Mouse (Mus musculus): Measurements from ENCODE around the gene Scd4. TPM values are rescaled to one million over a fixed set of nuclear protein-coding genes. Genes with fewer than 3 reads are reported as not detected.
"Not testable (repeated sequence)": the region's sequence is repeated elsewhere in the genome, so short reads cannot be mapped to it uniquely, and the experiment has no call there.

The Scd4 gene
- total RNA-seq, 2 experiments from 2014 or later = 0.10 to 0.20 TPM

DNA sequence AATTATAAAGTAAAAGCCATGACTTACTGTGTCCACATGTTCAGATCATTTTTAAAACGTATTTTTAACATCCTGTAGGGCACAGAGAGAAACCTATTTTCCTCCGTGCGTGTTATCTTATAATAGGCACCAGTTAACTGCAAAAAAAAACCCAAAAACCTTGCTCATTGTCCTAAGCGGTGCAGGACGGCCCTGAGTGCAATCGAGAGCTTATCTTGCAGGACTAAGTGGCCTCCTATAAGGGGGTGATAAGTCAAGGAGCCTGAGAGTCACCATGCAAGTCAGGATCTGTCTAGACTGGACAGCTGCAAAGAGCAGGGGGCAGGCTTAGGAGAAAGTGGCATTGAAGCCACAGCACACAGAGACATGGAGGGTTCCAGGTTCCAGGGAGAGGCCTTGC lies 33.0 kb upstream of the Scd4 start:
- intact Hi-C loops (cut with DNase I) = no loop called here
- DNase-seq = no peak

DNA sequence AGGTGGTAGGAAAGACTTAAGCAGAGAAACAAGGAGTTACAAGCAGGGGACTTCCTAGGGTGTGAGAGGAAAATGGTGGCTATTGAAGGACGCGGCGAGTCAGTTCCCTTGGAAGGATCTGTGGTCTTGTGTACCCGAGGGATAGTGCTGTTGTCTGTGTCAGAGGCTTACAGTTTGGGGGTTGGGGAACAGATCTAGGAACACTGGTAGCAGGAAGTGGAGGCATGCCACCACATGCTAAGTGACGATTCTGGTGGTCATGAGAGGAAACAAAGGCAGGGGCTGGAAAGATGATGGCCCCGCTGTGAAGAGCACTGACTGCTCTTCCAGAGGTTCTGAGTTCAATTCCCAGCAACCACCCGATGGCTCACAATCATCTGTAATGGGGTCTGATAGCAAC lies 32.4 kb upstream of the Scd4 start:
- DNase-seq = no peak
- intact Hi-C loops (cut with DNase I) = no loop called here

DNA sequence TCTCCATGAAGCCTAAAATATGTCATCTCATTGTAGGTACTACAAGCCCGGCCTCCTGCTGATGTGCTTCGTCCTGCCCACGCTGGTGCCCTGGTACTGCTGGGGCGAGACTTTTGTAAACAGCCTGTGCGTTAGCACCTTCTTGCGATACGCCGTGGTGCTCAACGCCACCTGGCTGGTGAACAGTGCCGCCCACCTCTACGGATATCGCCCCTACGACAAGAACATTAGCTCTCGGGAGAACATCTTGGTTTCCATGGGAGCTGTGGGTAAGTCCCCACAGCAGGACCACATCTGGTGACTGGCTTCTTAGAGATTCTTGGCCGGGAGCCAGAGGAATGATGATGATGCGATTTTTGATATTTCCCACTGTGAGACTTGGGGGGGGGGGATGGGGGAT lies 31.7 kb upstream of the Scd4 start:
- peak in 1 of 2 experiments; percentile 14 for DNase-seq
- intact Hi-C loops (cut with DNase I) = no loop called here

DNA sequence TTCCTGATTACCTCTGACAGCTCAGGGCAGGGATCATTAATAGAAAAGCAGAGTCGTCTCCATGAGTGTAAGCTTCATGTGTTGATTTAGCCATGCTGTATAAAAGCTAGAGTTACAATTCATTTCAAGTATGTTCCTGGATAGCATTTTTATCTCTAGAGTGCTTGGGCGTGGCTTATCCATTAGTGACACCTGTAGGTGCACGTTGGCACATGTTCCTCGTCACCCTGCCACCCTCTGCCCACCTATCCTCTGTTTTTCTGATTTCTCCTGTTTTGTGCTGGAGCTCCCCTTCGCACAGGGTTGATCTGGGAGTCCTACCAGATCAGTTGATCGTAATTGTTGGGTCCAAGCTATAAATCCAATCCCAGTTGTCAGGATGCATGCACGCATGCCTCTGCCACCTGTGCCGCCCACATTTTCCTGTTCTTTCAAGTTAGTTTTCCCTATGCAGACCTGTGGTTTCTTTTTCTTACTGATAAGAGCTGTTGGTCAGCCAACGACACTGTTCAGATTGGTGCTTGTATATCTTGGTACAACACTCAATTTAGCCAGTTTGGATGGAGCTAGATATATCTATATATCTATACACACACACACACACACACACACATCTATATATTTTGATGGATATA lies 31.1 kb upstream of the Scd4 start:
- intact Hi-C loops (cut with DNase I) = no loop called here
- peak in 1 of 2 experiments; percentile 3 for DNase-seq

DNA sequence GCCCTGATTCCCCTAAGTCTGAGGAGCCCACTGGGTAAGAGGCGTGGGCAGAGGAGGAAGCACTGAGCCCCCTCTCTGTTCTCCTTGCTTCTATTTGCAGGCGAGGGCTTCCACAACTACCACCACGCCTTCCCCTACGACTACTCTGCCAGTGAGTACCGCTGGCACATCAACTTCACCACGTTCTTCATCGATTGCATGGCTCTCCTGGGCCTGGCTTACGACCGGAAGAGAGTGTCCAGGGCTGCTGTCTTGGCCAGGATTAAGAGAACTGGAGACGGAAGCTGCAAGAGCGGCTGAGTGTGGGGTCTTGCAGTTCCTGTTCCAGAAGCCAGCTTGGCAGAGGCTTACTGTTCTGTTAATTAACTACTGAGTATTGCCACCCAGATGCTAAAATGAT lies 30.0 kb upstream of the Scd4 start:
- intact Hi-C loops (cut with DNase I) = no loop called here
- DNase-seq = no peak

DNA sequence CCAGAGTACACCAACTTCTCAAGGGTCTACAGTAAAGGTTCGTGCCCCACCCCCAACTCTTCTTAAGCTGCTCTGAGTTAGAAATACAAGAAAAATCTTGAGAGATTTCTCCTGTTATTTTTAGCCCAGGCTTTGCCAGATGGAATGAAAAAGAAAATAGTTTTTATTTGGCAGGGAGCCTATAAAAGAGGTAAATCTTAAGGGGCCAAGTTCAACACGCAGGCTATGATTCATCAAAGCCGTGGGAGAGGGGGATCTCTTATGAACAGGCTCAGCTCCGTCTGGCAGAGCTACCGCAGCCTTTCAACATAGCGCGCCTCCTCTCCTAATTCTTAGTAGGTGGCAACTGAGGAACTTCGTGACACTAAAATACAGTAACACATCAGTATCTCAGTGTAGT lies 29.4 kb upstream of the Scd4 start:
- intact Hi-C loops (cut with DNase I) = no loop called here
- DNase-seq = no peak

DNA sequence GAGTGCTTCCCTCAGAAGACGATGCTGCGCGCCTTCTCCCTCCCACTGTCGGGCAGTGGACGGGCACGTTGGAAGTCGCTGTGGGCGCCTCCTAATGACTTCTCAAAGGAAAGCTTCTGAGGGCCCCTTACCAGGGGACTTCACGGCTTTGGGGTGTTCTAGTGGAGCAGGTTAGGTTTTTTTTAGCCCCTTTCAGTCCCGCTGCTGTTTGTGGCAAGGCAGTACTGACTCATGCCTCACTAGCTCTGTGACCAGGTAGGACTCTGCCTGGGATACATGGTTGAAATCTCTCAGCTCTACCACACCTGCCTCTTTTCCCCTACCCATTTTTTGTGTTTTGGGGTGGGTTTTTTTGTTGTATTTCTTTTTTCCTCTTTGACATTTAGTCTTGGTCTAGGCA lies 28.5 kb upstream of the Scd4 start:
- intact Hi-C loops (cut with DNase I) = no loop called here
- no peak for DNase-seq

DNA sequence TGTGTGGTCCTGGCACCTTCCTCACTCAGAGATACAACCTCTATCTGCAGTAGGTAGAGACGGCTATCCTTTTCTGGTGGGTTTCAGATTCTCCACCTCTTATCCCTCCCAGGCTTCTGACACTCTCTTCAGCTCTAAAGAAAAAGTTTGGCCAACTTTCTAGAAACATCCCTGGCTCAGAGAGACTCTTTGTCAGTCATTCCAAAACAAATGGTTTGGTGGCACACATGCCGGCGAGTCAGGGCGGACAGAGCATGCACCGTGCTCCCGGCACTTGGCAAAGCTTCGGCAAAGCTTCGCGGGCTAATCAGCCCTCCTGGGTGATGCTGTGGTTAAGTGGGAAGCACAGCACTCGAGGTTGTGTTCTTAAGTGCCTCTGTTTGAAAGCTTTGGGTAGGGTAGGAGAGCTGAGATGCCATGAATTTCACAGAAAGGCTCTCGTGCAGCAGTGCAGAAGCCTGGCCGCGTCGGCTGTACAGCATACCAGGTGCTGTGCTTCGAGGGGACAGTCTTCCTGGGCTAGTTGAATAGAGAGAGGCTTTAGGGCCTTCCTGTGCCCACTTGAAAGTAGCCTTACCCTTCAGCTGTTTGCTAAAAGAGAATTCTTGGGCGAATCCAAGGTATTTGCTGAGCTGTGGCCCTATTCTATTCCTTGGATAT lies 27.9 kb upstream of the Scd4 start:
- intact Hi-C loops (cut with DNase I) = no loop called here
- DNase-seq = no peak

DNA sequence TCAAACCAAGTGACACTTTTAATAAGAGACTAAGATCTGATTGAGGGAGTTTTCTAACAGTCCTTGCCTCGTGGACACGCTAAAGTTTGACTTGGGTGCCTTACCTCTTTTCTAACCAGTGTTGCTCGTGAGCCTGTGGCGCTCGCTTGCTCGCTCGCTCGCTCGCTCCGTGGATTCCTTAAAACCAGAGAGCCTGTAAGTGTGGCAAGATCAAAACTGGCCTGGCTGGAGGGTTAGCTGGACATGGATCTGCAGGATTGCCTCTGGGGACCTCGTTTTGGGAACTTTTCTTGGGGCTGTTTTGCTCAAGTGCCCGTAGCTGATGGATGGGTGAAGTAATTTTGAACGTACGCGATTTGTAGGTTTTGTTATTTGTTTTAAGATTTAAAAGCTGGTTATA lies 27.2 kb upstream of the Scd4 start:
- intact Hi-C loops (cut with DNase I) = no loop called here
- DNase-seq = no peak

DNA sequence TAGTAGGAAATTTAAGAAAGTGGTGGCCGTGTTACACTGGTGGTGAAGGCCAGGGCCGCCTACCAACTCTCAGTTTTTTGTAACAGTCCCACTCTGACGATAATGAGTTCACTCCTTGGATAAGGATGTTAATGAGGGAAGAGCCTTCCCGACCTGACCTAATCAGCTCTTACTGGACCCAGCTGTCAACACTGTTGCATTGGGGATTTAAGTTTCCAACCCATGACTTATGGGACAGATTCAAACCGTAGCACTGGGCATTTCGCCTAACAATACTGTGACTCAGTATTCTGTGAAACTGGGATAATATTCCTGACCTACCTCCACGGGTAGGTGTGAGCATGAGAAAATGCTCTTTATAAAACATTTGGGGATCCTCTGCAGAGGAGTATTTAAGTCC lies 26.7 kb upstream of the Scd4 start:
- intact Hi-C loops (cut with DNase I) = no loop called here

DNA sequence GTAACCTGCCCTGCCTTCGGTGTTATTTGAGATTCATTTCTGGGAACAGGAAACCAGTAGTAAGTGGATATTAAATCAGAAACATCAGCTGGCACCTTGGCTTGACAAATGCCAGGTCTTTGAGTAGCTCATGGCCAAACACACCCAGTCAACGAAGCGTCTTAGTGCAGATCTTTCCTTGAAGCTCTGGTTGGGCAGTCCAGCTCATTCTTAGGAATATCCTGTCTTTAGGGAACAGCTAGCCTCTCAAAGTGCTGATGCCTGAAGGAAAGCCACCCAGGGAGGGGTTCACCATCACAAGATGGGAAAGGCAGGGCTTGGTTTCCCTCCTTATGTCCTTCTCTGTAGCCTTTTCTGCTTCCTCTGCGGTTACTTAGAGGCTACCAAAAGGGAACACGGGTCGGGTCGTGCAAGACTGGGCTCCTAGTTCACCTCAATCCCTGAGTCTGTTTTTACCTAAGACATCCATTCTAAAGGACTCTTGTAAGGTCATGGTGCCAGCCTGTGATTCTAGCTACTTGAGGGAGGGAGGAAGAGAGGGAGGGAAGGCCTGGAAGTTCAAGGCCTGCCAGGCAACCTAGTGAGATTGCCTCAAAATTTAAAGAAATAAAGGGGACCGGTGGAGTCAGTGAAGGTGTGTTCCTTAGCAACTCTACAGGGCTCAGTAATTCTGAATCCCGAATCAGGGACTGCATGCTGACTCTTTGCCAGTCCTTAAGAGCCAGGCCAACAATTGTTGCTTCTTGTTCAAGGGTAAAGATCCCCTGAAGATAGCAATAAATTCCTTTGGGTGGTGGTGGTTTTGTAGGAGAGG lies 25.6 kb upstream of the Scd4 start:
- intact Hi-C loops (cut with DNase I) = no loop called here
- DNase-seq = no peak

More for the DNA sequence above, 26.7 kb upstream of the Scd4 start:
- DNase-seq = no peak

DNA sequence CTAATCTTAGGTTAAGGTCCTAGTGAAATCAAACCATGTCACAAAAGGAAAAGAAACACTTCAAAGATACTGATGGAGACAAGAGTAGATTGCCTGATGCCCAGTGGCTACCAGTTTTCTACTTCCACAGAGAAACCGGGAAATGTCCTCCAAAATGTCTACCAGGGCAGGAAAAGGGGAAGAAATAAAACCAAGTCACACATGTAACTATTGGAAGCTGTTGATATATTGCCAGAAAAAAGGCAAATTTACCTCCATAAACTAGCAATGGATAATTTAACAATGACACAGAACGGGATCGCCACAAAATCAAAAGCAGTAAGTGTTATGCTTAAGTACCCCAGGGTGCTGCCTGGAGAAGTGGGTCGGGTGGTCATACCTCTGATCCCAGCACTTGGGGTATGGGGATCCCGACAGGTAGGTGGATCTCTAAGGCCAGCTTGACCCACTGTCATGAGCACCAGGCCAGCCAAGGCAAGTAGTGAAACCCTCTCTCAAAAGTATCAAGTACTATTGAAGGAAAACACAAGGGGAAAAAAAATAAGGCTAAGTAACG lies 24.9 kb upstream of the Scd4 start:
- intact Hi-C loops (cut with DNase I) = no loop called here
- no peak for DNase-seq

DNA sequence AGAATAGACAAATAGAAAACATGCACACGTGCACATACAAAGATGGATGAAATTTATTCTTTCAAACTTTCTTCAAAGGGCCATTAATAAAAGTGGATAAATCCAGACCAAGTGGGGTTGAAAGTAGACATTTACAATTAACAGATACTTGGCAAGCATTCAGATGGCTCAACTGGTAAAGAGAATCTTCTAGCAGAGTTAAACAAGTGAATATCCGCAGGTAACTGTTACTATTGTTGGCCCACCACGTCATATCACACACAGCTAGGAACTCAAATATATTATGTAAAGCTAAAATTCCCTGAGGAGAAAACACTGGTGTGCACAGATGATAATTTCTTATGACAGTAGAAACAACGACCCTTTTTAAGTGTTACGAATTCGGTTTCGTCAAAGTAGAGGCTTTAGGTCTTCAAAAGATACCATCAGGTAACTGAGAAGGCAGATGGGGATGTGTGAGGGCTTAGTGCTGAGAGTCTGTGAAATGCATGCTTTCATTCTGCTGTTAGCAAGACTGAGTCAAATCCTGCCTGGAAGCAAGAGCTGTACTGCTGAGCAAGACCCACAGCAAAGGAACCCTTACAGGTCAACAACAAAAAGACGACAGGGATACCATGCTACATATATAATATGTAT lies 24.2 kb upstream of the Scd4 start:
- DNase-seq = no peak
- intact Hi-C loops (cut with DNase I) = no loop called here

DNA sequence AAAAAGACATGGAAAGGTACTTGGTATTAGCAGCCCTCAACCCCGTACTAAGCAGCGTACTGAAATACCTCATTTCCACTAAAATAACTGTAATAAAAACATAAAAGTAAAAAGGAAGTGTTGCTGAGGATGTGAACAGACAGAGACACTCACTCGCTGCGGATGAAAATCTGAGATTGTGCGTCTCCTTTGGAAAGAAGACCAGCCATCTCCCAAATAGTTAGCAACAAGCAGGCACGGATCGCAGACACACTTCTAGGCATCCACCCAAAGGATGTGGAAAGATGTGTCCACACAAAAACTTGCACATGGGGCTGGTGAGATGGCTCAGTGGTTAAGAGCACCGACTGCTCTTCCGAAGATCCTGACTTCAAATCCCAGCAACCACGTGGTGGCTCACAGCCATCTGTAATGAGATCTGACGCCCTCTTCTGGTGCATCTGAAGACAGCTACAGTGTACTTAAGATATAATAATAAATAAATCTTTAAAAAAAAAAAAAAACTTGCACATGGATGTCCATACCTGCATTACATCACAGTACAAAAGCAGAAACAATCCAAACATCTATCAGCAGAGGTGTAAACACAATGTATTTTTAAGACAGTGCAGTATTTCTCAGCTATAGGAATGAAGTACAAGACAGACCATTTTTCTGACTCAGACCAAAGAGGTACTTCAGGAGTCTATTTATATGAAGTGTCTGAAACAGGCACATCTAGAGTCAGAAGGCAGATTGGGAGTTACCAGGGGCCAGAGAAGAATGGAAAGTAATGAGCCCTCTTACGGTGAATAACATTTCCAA lies 23.3 kb upstream of the Scd4 start:
- intact Hi-C loops (cut with DNase I) = no loop called here

DNA sequence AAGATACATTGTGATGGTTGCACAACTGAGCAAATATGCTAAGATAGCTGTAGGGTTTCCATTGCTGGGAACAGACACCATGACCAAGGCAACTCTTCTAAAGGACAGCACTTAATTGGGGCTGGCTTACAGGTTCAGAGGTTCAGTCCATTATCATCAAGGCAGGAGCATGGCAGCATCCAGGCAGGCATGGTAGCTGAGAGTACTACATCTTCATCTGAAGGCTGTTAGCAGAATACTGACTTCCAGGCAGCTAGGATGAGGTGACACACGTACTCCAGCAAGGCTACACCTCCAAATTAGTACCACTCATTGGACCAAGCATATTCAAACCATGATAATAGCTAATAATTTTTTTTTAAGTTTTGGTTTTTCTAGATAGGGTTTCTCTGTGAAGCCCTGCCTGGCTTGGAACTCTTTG lies 22.7 kb upstream of the Scd4 start:
- intact Hi-C loops (cut with DNase I); DNase-seq: not testable (repeated sequence)

More for the DNA sequence above, 23.3 kb upstream of the Scd4 start:
- no peak for DNase-seq

DNA sequence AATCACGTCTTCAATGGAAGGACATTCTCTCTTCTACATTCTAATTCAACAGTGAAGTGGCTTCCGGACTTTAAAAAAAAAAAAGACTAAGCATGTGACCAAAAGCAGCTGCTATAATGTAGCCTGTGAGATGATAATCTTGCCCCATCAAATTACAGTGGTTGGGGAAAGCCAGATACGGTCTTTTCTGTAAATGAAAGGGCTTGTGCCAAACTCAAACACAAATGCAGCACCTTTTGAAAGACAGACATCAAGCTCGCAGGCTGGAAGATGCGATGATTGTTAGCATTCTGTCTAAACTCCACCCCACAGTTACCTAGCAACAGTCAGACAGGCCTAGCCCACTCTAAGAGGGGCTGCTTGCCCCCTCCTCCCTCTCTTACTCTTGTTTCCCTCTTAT lies 22.1 kb upstream of the Scd4 start:
- DNase-seq = no peak
- intact Hi-C loops (cut with DNase I) = no loop called here

DNA sequence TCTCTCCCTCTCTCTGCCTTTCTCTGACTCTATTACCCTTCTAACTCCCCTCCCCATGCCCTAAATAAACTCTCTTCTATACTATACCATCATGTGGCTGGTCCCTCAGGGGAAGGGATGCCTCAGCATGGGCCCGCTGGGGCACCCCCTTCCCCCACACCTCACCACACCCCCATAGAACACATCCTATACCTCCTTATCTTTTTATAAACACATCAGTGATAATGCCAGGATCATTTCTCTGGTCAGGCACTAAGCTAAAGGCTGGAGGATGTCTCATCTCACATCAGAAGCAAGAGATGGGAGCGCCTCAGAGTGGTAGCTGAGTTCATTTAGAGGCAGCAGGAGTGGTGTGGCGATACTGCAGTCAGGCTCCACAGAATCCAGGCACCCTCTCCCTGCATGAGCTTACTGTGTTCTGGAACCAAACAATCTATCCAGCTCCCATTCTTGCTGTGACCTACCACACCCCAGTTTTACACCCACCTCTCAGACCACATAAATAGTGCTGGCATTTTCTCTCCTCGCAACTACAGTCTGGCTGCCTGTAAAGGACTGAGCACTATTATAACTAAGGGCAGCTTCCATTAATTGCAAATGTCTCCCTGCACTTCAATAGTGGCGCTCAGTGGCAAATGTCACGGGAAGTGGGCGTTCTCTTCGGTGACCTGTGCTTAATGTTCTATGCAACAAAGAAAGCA lies 21.4 kb upstream of the Scd4 start:
- DNase-seq = no peak
- intact Hi-C loops (cut with DNase I) = no loop called here

DNA sequence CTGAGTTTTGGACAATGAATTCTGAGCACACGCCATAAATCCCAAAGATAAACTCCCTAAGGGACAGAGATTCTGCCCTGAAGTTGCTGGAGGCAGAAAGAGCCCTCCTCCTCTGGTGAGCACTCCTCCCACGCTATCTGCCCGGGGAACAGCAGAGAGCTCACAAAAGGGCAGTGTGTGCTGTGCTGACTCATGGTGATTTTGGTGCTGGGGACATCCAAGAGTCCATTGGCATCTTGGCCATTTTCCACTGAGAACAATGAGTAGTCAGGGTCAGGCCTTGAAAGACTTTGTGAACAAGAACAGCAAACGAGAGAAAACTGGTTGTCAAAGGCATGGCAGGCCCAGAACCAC lies 20.9 kb upstream of the Scd4 start:
- no peak for DNase-seq
- intact Hi-C loops (cut with DNase I) = no loop called here

DNA sequence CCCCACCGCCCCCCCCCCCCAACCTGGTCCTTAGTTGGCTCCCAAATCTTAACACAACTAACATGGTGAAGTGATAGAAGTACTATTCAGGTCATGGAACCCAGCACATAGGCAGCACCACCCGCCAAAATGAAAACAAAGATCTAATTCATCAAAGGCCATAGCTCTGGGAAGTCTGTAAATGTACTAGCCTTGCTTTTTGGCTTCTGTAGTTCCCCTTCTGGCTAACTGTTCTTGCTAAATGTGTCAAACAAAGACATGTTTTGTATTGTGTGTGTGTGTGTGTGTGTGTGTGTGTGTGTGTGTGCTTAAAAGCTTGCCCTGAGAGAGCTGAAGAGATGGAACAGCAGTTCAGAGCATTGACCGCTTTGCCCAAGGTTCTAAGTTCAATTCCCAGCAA lies 19.8 kb upstream of the Scd4 start:
- DNase-seq = no peak
- intact Hi-C loops (cut with DNase I) = no loop called here

DNA sequence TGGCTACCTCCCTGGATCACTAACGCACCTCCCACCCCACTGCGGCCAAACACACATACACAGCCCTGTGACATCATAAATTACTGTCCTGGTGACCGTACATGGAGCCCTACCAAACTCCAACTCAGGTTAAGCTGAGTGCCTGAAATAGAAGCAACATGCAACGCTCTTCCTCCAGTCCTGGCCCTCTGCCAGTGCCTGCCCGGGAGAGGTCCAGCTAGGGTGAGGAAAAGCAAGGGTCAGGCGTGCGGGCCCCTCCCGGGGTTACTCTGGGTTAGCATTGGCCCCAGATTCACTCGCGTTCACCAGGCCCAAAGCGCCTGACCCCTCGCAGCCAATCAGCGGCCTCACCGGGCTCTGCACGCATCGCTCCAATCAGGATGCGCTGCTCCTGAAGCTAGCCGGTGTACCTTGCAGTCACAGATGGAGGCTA lies 18.5 kb upstream of the Scd4 start:
- intact Hi-C loops (cut with DNase I) = no loop called here
- peak; percentile 83 to 84 for DNase-seq

All from gastrocnemius, postnatal 36 days (tissue).